Mouse (Mus musculus) kidney, adult 9 months (tissue): Measurements from ENCODE around the gene Olfml2a.
"Not testable (repeated sequence)": the region's sequence is repeated elsewhere in the genome, so short reads cannot be mapped to it uniquely, and the experiment has no call there.

ENCODE experiments used
- DNase-seq: peaks from one replicate; pipeline ENCODE4 v3.0.0; 2022

The Olfml2a gene

DNA sequence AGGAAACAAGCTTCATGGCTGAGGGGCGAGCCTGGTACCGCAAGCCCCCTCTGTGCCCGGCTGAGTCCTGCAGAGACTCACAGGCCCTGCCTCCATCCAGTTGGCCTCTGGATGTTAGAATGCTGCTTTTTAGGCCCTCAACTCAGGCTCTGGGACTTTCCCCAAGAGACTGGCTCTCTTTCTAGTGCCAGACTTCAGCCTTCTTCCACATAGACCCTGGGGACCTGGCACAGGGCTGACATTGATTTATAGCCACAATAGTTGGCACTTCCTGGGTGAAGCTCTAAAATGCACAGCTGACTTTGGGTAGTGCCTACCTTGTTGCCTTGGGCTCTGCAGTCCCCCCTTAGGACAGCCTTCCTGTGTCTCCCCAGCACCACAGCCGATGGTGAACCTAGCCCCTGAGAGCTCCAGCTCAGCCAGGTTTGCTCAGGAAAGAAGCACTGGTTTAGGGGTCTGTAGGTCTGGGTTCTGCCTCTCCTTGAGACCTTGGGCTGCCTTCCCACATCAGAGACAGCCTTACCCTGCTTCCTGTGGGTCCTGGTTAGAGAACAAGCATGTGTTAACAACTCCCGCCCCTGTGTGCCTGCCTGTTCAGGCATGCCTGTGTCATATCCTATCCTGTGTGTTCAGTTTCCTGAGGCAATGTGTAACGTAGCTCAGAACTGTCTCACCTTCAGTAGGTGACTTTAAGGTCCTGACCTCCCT lies 56.2 kb downstream of the Olfml2a start:
- DNase-seq, result no peak

DNA sequence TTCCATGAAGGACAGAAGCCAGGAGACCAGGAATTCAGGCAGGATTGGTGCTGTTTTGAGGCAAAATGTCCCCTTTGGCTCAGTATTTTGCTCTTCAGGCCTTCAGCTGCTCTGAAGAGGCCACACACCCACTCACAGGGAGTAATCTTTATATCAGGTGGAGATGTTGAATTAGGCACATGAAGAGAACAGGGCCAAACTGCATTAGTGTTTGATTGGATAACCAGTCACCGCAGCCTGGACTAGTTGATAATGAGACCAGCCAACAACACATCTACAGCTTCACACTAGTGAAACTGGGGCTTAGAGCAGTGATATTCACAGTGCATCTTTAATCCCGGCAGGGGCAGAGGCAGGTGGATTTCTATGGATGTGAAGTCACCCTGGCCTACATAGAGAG lies 57.2 kb downstream of the Olfml2a start:
- no peak for DNase-seq

DNA sequence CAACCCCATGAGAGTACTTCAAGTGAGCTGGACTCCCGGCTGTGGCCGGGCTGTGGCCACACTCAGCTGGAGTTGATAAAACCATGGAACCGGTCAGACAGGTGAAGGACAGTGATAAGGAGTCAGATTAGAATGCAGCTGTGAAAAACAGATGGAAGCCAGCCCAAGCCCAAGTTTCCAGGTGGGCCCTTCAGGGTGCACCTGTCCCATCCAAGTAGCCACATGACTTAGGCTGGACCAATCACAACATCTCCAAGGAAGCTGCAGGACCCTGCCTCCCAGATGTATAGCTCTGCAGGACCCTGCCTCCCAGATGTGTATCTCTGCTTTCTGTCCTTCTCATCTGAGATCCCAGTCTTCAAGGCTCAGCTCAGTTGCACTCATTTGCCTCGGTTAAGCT lies 60.2 kb downstream of the Olfml2a start:
- DNase-seq, result no peak

DNA sequence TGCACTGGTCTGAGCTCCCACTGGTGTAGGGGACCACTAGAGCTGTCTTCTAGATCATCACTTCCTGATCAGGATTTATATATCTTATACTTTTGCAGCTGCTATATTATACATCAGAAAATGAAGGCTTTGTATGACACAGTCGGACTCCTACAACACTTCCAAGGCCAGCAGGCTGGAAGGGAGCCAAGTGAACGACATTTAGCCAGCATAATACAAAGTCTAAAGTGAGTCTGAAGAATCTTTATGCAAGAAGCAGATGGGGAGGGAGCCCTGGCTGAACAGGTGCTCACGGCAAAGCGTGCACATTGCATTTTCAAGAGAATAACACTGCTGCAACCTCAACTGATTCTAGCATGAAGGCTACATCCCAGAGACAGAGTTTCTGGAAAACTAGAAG lies 60.7 kb downstream of the Olfml2a start:
- peak; percentile 35 for DNase-seq

GRCm38 (mm10) chr2:38997386-38998374 lies 65.9 kb downstream of the Olfml2a start, which contains the start of gene Wdr38:
TSS of gene Wdr38 (plus strand) at chr2:38997476.
- DNase-seq, result peak; percentile 94

DNA sequence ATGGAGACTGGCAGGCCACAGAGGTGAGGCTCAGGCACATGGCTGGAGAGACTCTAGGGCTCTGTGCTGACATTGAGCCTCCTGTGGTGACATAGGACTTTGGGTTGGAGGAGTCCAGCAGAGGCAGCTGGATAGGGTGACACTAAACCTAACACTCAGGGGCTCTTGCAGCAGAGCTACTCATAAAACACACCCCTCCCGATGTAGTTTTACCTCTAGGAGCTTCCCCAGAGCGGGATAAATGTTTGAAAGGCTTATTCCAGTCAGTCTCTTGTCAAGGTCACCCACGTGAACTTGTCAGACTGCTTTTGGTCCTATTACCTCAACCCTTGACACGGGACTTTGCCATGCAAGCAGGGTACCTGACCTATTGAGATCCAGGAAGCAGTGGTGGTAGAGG lies 67.6 kb downstream of the Olfml2a start:
- DNase-seq, result peak; percentile 19

GRCm38 (mm10) chr2:38999910-39000586 lies 68.3 kb downstream of the Olfml2a start:
- peak; percentile 74 for DNase-seq

DNA sequence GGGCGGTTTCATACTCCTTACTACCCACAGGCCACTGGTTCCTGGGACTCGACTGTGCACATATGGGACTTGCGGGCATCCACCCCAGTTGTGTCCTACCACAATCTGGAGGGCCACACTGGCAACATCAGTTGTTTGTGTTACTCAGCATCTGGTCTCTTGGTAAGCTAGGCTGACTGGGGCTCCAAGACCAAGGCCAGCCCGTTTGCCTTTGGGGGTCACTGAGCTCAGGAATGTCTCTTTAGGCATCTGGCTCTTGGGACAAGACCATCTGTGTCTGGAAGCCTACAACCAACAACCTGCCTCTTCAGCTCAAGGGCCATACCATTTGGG lies 68.8 kb downstream of the Olfml2a start:
- no peak for DNase-seq

DNA sequence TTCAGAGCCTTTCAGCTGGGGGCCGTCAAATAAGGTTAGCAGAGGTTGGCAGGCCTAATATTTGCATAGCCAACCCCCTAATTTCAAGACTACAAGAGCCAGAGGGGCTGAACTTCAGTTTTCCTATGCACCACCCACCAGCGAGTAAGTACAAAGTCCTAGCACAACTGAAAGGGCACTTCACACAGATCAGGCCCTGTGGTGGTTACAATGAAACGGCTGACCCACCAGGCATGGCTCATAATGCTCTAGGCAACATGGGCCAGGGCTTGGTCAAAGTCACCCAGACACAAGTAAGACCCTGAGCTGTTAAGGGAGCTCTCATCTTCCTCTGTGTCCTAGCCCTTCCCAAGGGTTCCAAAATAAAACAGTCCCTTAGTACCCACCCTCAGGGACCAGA lies 70.1 kb downstream of the Olfml2a start:
- peak; percentile 58 for DNase-seq

DNA sequence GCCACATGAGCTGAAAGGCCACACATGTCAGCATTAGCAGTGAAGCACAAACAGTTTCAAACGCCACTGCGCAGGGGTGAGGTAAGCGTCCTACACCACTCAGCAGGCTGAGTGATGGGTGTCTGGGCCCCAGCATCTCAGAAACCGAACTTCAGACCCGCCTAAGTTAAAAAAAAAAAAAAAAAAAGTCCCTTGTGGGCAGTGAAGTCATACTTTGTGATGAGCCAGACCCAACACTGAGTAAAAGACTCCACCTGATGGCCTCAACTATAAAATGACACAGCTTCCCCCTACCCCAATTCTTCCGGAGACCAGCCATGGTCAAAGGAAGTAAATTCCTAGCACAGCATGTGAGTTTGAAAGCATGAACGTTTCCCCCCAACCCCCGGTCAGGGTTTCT lies 71.3 kb downstream of the Olfml2a start:
- DNase-seq, result peak; percentile 10

- DNase-seq, result peak; percentile 8
Observed at GRCm38 (mm10) chr2:39003512-39003911, 71.7 kb downstream of the Olfml2a start.

- DNase-seq, result peak; percentile 42
Observed at GRCm38 (mm10) chr2:39004372-39004771, 72.6 kb downstream of the Olfml2a start.

DNA sequence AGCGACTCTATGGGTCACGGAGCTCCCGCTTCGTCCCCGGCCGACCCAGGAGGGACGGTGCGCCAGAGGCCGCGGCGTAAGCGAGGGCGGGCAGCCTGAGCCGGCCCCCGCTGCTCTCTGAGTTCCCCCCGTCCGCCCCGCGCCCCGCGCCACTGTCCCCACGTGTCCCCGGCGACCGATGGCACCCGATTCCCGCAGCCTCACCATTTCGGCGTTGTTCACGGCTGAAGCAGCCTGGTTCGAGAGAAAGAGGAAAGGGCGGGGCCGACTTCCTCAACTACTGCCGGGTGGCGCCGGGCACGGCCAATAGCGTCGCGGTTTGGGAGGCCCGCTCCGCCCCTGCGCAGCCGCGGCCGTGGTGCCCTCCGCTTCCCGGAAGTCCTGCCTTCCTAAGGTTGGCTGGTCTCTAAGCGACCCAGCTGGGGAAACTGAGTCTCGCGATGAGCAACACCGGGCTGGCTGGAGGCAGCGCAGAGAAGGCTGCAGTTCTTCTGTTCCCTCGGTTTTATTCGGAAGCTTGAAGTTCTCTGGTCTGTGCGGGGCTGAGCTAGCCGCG lies 73.2 kb downstream of the Olfml2a start, which contains the start of gene Arpc5l:
TSS of gene Arpc5l (plus strand) at position 469 of the 556 bp plus-strand sequence.
- peak; percentile 93 for DNase-seq

- DNase-seq, result peak; percentile 76
Observed at GRCm38 (mm10) chr2:39005574-39006079, 73.8 kb downstream of the Olfml2a start, which contains the start of gene Rpl35. TSS of gene Rpl35 (minus strand) at chr2:39005624.

- no peak for DNase-seq
Observed at GRCm38 (mm10) chr2:39006149-39006730, 74.5 kb downstream of the Olfml2a start.

DNA sequence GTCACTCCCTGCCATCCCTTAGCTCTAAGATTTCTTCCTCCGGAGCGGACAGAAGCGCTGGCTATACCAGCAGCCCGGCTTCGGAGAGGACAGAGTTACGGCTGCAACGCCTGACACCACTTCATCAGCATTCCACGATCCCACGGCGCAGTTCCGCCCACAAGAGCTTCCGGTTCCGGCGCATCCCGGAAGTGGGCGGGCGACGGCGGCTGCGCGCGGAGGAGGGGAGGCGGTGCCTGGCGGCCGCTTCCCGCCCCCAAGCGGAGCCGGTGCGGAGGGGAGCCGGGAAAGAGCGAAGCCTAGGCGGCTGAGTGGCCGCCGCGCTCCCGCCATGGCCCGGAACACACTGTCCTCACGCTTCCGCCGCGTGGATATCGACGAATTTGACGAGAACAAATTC lies 76.1 kb downstream of the Olfml2a start:
- DNase-seq, result peak; percentile 95

DNA sequence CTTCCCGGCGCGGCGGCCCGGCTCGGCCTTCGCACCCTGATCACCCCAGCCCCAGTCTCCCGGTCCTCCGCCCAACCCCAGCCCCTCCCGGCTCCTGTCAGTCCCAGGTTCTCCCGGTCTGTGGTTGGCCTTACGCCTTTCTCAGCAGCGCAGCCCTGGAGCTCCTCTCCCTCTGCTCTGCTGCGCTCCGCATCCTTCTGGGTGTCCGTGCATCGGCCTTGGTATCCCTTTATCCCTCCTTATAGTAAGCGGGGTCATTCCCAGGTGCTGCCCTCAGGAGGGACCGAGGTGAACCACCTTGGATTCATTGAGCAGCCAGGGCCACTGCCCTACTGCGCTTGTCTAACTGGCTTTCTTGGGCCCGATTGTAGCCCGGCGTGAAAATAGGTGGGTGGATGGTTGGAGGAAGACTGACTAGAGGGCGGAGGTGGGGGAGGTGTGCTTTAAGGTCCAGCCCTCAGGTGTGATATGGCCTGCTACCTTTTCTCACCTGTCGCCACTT lies 76.6 kb downstream of the Olfml2a start:
- peak; percentile 45 for DNase-seq

DNA sequence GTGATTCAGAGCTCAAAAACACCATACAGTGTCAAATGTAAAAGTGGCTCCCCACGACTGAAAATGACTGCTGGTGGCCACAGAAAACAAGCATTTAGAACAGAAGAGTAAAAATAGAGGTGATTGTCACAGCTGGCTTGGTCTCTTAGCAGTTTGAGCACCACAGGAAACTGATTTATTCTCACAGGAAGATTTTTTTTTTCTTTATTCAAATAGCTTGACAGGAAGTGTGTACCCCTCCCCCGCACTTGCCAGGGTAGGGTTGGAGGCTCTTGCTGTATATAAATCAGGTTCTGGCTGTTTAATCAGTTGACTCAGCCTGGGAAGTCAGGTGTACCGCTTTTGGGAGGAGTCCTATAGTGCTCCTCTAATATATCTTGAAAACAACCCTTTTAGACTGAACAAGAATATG lies 77.2 kb downstream of the Olfml2a start:
- peak; percentile 46 for DNase-seq

DNA sequence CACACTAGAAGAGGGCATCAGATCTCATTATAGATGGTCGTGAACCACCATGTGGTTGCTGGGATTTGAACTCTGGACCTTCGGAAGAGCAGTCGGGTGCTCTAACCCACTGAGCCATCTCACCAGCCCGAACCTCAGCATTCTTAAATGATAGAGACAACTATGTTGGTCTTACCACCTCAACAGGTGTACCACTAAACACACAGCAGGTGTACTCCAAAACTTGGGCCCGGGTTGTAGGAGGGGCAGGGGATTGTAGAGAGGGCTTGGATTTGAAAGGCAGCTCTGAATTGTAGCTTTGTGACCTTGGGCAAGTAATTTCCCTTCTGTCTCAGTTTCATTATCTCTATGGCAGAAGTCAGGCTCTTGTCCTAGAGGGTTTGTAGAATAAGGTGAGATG lies 78.4 kb downstream of the Olfml2a start:
- not testable (repeated sequence) for DNase-seq

GRCm38 (mm10) chr2:39011264-39011663 lies 79.5 kb downstream of the Olfml2a start:
- no peak for DNase-seq

- no peak for DNase-seq
Observed at GRCm38 (mm10) chr2:39011971-39012370, 80.2 kb downstream of the Olfml2a start.

GRCm38 (mm10) chr2:39012768-39013279 lies 81.0 kb downstream of the Olfml2a start:
- DNase-seq, result no peak
